Mouse (Mus musculus) right cerebral cortex, postnatal 25 days (tissue): Measurements from ENCODE around the gene Sparcl1.

Source experiments
- DNase-seq: peaks from one replicate; pipeline ENCODE4 v3.0.0; 2022

The Sparcl1 gene

GRCm38 (mm10) chr5:104113491-104114172 lies at the start of gene Sparcl1:
Gene Sparcl1, minus strand, starts transcription at chr5:104113733.
- peak; percentile 67 for DNase-seq

- no peak for DNase-seq
Measured at GRCm38 (mm10) chr5:104161390-104161789, 47.9 kb upstream of the Sparcl1 start.

GRCm38 (mm10) chr5:104160581-104160980 lies 47.0 kb upstream of the Sparcl1 start:
- no peak for DNase-seq

- DNase-seq: peak; percentile 9
Measured at GRCm38 (mm10) chr5:104158332-104159052, 45.0 kb upstream of the Sparcl1 start.

- no peak for DNase-seq
Measured at GRCm38 (mm10) chr5:104157701-104158100, 44.2 kb upstream of the Sparcl1 start.

- no peak for DNase-seq
Measured at GRCm38 (mm10) chr5:104150196-104150595, 36.7 kb upstream of the Sparcl1 start.

- DNase-seq: no peak
Measured at GRCm38 (mm10) chr5:104149349-104149748, 35.8 kb upstream of the Sparcl1 start.

- DNase-seq: no peak
Measured at GRCm38 (mm10) chr5:104144057-104144456, 30.5 kb upstream of the Sparcl1 start.

GRCm38 (mm10) chr5:104141067-104141466 lies 27.5 kb upstream of the Sparcl1 start:
- DNase-seq: no peak

- no peak for DNase-seq
Measured at GRCm38 (mm10) chr5:104137920-104138541, 24.5 kb upstream of the Sparcl1 start.

GRCm38 (mm10) chr5:104133752-104134151 lies 20.2 kb upstream of the Sparcl1 start:
- no peak for DNase-seq

GRCm38 (mm10) chr5:104131544-104131943 lies 18.0 kb upstream of the Sparcl1 start:
- DNase-seq: no peak

- no peak for DNase-seq
Measured at GRCm38 (mm10) chr5:104130891-104131290, 17.4 kb upstream of the Sparcl1 start.

GRCm38 (mm10) chr5:104128281-104129031 lies 14.9 kb upstream of the Sparcl1 start:
- no peak for DNase-seq

- DNase-seq: no peak
Measured at GRCm38 (mm10) chr5:104127351-104127750, 13.8 kb upstream of the Sparcl1 start.

- DNase-seq: no peak
Measured at GRCm38 (mm10) chr5:104126561-104127320, 13.2 kb upstream of the Sparcl1 start.

GRCm38 (mm10) chr5:104124016-104124658 lies 10.6 kb upstream of the Sparcl1 start:
- no peak for DNase-seq

GRCm38 (mm10) chr5:104115890-104116289 lies 2.4 kb upstream of the Sparcl1 start:
- DNase-seq: no peak

GRCm38 (mm10) chr5:104115118-104115517 lies 1.6 kb upstream of the Sparcl1 start:
- no peak for DNase-seq

- DNase-seq: no peak
Measured at GRCm38 (mm10) chr5:104112511-104112910, 1.0 kb downstream of the Sparcl1 start.

GRCm38 (mm10) chr5:104112016-104112415 lies 1.5 kb downstream of the Sparcl1 start:
- peak; percentile 42 for DNase-seq
